Mouse (Mus musculus) forebrain, postnatal 0 days (tissue): Measurements from ENCODE around the gene Fbxo7. TPM values are rescaled to one million over a fixed set of nuclear protein-coding genes. Genes with fewer than 3 reads are reported as not detected.

Experiments used
- ATAC-seq: fragments of 200-750 bp; cut with Nextera tagmentation; 2 replicates; pipeline ENCODE4 v1.8.0; 2017; ENCODE audit warnings: mild to moderate bottlenecking, moderate library complexity
- DNase-seq: peaks from one replicate; pipeline ENCODE4 v3.0.0-alpha.2; 2015
- H3K27ac ChIP-seq: fragments of 300-500 bp; sonication (generic); 2 replicates; pipeline ENCODE4 v1.5.1; 2014; ENCODE audit warnings: low read depth, mild to moderate bottlenecking, antibody characterized with exemption, low read length, moderate library complexity, mixed read lengths
- H3K27me3 ChIP-seq: fragments of 300-500 bp; sonication (generic); 2 replicates; pipeline ENCODE4 v1.6.1; 2014; ENCODE audit warnings: mild to moderate bottlenecking, low read length, mixed read lengths; ENCODE audit not compliant: insufficient read depth
- H3K36me3 ChIP-seq: fragments of 300-500 bp; sonication (generic); 2 replicates; pipeline ENCODE4 v1.6.1; 2014; ENCODE audit warnings: mild to moderate bottlenecking, moderate library complexity; ENCODE audit not compliant: insufficient read depth
- H3K4me1 ChIP-seq: fragments of 300-500 bp; sonication (generic); 2 replicates; pipeline ENCODE4 v1.6.1; 2014; ENCODE audit warnings: antibody characterized with exemption; ENCODE audit not compliant: insufficient read depth
- H3K4me2 ChIP-seq: fragments of 300-500 bp; sonication (generic); 2 replicates; pipeline ENCODE4 v1.6.1; 2014; ENCODE audit warnings: low read depth, mild to moderate bottlenecking, moderate library complexity
- H3K4me3 ChIP-seq: fragments of 300-500 bp; sonication (generic); 2 replicates; pipeline ENCODE4 v1.5.1; 2014; ENCODE audit warnings: low read depth, low read length, mixed read lengths
- H3K9ac ChIP-seq: fragments of 300-500 bp; sonication (generic); 2 replicates; pipeline ENCODE4 v1.6.1; 2014; ENCODE audit warnings: mild to moderate bottlenecking
- H3K9me3 ChIP-seq: fragments of 300-500 bp; sonication (generic); 2 replicates; pipeline ENCODE4 v1.6.1; 2016; ENCODE audit warnings: low read length
- CTCF ChIP-seq: sonication (generic); IDR thresholded peaks from 2 replicates; pipeline ENCODE4 v1.5.1; 2016; ENCODE audit warnings: antibody characterized with exemption, control low read depth, low read depth
- WGBS: fragments of 180-500 bp; shearing (Covaris S2); extraction: QIAGEN DNeasy Blood & Tissue Kit; methylation state at CpG from one replicate; pipeline ENCODE4 v1.1.7; 2014; 5-methylcytosine and 5-hydroxymethylcytosine counted together
- polyA plus RNA-seq: library from polyadenylated mRNA; unstranded; fragments of >200 nt; fragmentation: Nextera tagmentation; extraction: Ambion mirVana; gene quantifications from 2 replicates; pipeline ENCODE4 v1.2.1, GENCODE M21; 2015
- total RNA-seq: library from RNA; depleted of rRNA; stranded (reverse); fragments of >200 nt; gene quantifications from 2 replicates; pipeline ENCODE4 v1.2.3, GENCODE M21; 2014; rRNA removed

Fbxo7 gene
- 10.0 and 15.0 TPM in 2 replicates for total RNA-seq
- 20.5 and 23.2 TPM in 2 replicates for polyA plus RNA-seq

DNA sequence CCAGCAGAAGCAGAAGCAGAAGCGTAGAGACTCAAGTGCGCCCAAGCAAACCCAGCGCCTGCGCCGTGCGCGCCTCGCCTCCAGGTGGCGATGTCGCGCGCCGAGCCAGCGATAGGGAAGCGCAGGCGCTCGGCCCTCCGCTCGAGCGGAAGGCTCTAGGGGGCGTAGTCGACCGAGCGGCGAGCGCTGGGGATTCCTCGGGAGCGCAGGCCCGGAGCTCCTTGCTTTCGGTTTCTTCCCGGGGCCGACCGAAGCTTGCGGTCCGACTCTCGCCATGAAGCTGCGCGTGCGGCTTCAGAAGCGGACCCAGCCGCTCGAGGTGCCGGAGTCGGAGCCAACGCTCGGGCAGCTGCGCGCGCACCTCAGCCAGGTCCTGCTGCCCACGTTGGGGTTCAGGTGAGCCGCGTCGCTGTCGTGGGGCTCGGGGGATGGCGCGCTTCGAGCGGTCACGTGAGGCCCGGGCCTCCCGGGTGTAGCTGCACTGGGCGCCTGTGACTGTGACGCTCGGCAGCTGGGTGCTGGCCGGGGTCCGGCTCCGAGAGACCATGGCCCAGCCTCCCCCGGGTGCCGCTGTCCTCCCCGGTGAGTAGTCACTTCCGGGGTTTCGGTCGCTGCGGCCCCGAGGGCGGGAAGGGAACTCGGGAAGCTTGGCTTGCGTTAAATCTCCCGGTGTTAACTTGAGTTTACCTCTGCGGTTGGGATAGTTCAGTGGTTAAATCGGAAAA, at the start of gene Fbxo7:
Gene Fbxo7 (plus strand): TSS at position 224 of the 725 bp plus-strand sequence.
- no peaks in the 10 kb centered on the region for H3K9me3 ChIP-seq
- H3K36me3 ChIP-seq: no peaks in the 10 kb centered on the region
- peak within 1 kb of the TSS; percentile 79 for H3K4me3 ChIP-seq
- peak within 1 kb of the TSS; percentile 83 for H3K27ac ChIP-seq
- H3K4me2 ChIP-seq: peak within 1 kb of the TSS; percentile 73
- peak; percentile 96 for DNase-seq
- peak; percentile 99 for ATAC-seq
- H3K4me1 ChIP-seq: no peaks in the 10 kb centered on the region
- H3K9ac ChIP-seq: peak within 1 kb of the TSS; percentile 68
- TF ChIP-seq CTCF: peak; percentile 99
- no peaks in the 10 kb centered on the region for H3K27me3 ChIP-seq
- WGBS: under 1% methylated on average over 81 of the region's 82 CpGs

GRCm38 (mm10) chr10:85972915-85973314, 48.9 kb upstream of the Fbxo7 start:
- peak; percentile 14 for DNase-seq
- Histone ChIP-seq H3K4me1 (no peaks in the 10 kb centered on the region), H3K27me3 (no peaks in the 10 kb centered on the region), H3K4me3 (no peak overlapping the region), H3K9me3 (no peaks in the 10 kb centered on the region), H3K27ac (no peak overlapping the region), H3K4me2 (no peak overlapping the region), H3K9ac (no peak overlapping the region), H3K36me3 (no peaks in the 10 kb centered on the region)
- WGBS: 82% methylated on average over 4 of the region's 4 CpGs
- ATAC-seq: peak; percentile 75
- no peak for TF ChIP-seq CTCF

DNA sequence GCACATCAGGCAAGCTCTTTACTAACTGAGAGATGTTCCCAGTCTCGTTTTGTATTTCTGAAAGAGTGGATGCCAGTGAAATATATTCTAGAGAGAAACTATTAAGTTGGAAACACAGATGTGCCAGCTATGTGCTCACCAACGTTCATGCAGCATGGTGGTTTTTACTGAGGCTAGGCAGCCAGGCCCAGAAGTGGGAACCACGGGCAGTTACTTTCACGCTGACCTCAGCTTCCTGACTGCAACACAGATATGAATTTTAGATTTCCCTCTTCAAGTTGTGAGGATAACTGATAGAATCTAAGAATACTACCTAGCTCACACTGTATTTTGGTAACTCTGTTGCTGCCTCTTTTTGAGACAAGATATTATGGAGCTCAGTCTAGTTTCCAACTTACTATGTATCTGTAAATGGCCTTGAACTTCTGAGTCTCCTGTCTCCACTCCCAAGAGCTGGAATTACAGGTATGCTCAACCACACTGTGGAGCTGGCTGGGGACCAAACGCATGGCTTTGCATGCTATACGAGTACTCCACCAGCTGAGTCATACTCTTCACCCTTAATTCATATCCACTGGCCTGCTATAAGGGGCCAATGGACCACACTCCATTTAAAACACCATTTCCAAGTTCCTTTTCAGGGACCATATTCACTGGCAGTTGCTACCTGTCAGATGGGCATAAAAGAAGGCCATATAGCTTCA, 32.2 kb upstream of the Fbxo7 start:
- no peak for TF ChIP-seq CTCF
- 84% methylated on average over 6 of the region's 6 CpGs for WGBS

DNA sequence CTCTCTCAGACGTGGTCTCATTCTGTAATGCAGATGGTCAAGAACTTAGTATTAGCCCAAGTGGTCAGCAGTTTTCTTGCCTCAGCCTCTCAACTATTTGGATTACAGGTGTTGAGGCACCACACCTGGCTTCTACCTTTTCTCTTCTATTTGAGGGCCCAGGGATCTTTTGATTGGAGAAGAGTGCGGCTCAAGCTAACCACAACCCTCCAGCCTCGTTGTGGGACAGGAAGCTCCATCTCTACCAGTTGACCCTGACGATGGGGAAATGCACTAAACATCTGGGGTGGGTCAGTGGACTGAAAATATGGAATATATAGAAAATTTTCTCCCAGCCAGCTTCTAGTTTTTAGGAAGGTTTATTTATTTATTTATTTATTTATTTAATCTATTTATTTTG, 29.4 kb upstream of the Fbxo7 start:
- DNase-seq (no peak), ATAC-seq (no peak)
- Histone ChIP-seq H3K9ac (no peak overlapping the region), H3K4me1 (no peaks in the 10 kb centered on the region), H3K4me2 (no peak overlapping the region), H3K36me3 (no peaks in the 10 kb centered on the region), H3K27ac (no peak overlapping the region), H3K4me3 (no peak overlapping the region), H3K9me3 (no peaks in the 10 kb centered on the region), H3K27me3 (no peaks in the 10 kb centered on the region)
- no peak for TF ChIP-seq CTCF
- WGBS: 89% methylated on average over 4 of the region's 4 CpGs

More for the DNA sequence above, 32.2 kb upstream of the Fbxo7 start:
- ATAC-seq (no peak), DNase-seq (no peak)
- H3K4me2 ChIP-seq: no peak overlapping the region
- H3K27me3 ChIP-seq: no peaks in the 10 kb centered on the region
- no peaks in the 10 kb centered on the region for H3K4me1 ChIP-seq
- H3K27ac ChIP-seq: no peak overlapping the region
- no peak overlapping the region for H3K4me3 ChIP-seq
- H3K36me3 ChIP-seq: no peaks in the 10 kb centered on the region
- no peak overlapping the region for H3K9ac ChIP-seq
- no peaks in the 10 kb centered on the region for H3K9me3 ChIP-seq

- no peaks in the 10 kb centered on the region for H3K9me3 ChIP-seq
- WGBS: 90% methylated on average over 9 of the region's 9 CpGs
- H3K4me2 ChIP-seq: no peak overlapping the region
- no peaks in the 10 kb centered on the region for H3K27me3 ChIP-seq
- no peaks in the 10 kb centered on the region for H3K4me1 ChIP-seq
- ATAC-seq (no peak), DNase-seq (no peak)
- no peak for TF ChIP-seq CTCF
- no peak overlapping the region for H3K9ac ChIP-seq
- H3K4me3 ChIP-seq: no peak overlapping the region
- no peak overlapping the region for H3K27ac ChIP-seq
- H3K36me3 ChIP-seq: no peaks in the 10 kb centered on the region
These were observed 27.9 kb upstream of the Fbxo7 start for GRCm38 (mm10) chr10:85993836-85994235.

DNA sequence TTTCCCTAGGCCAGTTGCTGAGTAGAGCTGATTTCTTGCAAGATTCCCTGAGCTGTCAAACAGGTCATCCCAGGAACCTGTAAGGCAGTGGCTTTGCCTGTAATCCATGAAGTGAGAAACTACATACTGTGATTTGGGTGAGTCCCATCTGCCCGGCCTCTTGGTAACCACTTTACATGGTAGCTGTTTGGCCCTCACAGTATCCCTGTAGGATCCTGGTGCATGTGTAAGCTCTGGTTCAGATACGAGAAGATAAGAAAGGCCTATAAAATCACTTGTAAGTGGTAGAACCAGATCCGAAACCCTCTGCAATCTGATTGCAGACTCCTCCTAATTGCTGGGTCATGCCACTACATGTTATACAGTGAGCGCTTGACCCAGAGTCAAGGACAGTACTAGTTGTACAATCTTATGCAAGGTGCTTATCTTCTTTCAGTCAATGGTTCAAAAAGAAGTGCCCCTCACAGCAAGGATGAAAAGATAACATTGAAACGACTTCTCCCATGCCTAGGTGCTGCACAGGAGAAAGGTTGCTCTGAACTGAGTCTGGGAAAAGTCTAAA, 27.1 kb upstream of the Fbxo7 start:
- 87% methylated on average over 5 of the region's 5 CpGs for WGBS
- Histone ChIP-seq H3K4me3 (no peak overlapping the region), H3K27me3 (no peaks in the 10 kb centered on the region), H3K4me2 (no peak overlapping the region), H3K36me3 (no peaks in the 10 kb centered on the region), H3K27ac (no peak overlapping the region), H3K9me3 (no peaks in the 10 kb centered on the region), H3K4me1 (no peaks in the 10 kb centered on the region), H3K9ac (no peak overlapping the region)
- no peak for DNase-seq
- no peak for ATAC-seq
- TF ChIP-seq CTCF: no peak

DNA sequence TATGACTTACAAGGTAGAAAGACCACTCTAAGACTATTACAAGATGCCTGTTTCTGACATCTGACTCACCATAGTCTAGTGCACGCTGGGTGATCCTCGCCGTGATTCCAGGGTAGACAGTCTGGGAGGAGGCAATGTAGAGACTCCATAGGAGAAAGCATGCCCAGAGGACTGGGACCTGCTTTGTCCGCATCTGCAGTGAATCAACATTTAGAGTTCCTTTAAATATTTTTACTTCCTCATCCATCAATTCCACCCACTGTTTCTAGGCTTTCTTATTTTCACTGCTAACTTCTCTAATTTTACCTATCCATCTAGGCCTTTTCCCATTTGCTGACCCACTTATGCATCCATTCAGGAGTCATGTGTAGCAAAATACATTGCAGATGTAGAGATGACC, 21.3 kb upstream of the Fbxo7 start:
- Histone ChIP-seq H3K4me3 (no peak overlapping the region), H3K27me3 (no peaks in the 10 kb centered on the region), H3K9me3 (no peaks in the 10 kb centered on the region), H3K9ac (no peak overlapping the region), H3K4me1 (no peaks in the 10 kb centered on the region), H3K27ac (no peak overlapping the region), H3K4me2 (no peak overlapping the region), H3K36me3 (no peaks in the 10 kb centered on the region)
- 93% methylated on average over 4 of the region's 4 CpGs for WGBS
- ATAC-seq (no peak), DNase-seq (no peak)
- no peak for TF ChIP-seq CTCF
